Mouse (Mus musculus): ENCODE data around the gene Pmepa1. TPM values are rescaled to one million over a fixed set of nuclear protein-coding genes. Genes with fewer than 3 reads are reported as not detected.
A peak's percentile ranks its signal among the peaks of the same experiment; 100 is the strongest.

The Pmepa1 gene
- total RNA-seq, 2 experiments from 2014 or later: 54.8 to 55.5 TPM

- DNase-seq: no peak
These were observed 22.3 kb downstream of the Pmepa1 start for GRCm38 (mm10) chr2:173253761-173254662.

DNA sequence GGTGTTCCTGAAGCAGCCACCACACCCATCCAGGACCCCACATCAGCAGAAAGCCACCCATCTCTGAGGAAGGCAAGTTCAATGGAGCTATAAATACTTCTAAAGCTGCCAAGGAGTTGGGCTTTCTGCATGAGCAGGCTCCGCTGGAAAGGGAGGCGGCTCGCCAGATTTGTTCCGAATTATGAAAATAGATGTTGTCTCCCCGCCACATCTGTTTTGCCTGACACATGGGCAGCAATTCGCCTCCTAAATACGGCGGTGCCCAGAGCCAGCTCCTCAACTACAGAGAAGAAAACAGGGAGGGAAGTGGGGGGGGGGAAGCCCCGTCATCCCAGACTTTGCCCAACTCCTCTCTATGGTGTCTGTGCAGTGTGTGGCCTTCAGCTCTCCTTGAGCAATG, 24.7 kb downstream of the Pmepa1 start:
- DNase-seq: no peak

DNA sequence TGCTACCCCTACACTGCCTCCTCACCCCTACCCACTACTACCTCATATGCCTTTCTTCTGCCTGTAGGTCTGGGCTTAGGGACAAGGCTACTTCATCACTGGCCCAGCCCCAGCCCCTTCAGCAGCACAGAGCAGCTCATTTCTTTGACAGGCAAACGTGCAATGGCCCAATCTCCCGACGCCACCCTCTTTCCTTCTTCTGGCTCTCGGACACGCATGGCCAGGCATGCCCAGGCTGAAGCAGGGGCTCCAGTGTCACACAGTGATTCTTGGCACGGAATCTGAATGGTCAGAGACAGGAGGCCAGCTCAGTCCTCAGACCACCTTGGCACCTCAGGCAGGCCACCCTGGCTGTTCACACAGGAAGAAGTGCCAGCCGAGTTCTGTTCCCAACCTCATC, 25.2 kb downstream of the Pmepa1 start:
- no peak for DNase-seq

DNA sequence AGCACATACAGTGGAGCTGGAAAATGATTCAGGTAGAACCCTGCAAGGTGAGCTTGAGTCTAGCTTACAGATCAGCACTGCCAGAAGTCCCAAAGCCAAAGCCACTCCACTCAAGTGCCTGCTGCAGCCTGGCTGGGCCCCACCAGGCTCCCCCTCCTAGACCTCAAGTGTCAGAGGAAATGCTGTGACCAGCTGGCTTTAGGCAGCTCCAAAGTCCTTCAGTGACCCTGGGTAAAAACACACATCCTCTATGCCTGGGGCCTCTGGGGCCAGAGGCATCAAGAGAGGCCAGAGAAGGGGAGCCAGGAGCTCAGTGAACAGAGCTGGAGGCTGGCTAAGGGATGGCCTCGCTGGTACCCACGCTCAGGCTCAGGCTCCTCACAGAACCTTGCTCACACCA, 25.9 kb downstream of the Pmepa1 start:
- DNase-seq: no peak

GRCm38 (mm10) chr2:173249965-173250364, 26.4 kb downstream of the Pmepa1 start:
- no peak for DNase-seq

DNA sequence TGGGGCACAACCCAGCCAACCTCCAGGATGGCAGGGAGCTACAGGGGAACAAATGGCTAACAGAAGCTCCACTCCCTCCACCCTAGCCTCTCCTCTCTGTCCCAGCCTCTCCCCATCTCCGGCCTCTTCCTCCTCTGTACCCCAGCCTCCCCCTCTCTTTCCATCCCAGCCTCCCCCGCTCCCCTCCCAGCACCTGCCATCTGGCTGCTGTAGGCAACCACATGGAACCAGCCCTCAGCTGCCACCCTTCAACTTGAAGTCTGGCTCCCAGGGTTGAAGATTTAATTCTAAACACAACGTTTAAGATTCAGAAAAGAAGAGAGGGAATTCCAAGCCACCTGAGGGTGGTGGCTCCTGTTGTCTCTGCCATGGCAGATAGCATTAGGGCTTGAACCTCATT, 26.9 kb downstream of the Pmepa1 start:
- no peak for DNase-seq

DNA sequence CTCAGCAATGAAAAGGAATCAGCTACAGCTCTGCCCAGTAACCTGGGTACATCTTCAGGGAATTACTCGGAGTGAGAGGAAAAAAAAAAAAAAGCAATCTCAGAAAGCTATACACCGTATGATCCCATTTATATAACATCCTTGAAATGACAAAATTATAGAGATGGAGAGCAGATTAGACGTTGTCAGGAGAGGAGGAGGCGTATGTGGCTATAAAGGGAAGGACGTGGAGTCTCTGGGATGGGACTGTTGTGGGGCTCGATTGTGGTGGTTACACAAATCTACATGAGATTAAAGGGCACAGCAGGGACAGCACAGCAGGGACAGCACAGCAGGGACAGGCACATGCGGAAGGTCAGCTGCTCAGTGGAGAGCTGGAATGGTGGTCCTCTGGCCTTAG, 27.5 kb downstream of the Pmepa1 start:
- DNase-seq: no peak

DNA sequence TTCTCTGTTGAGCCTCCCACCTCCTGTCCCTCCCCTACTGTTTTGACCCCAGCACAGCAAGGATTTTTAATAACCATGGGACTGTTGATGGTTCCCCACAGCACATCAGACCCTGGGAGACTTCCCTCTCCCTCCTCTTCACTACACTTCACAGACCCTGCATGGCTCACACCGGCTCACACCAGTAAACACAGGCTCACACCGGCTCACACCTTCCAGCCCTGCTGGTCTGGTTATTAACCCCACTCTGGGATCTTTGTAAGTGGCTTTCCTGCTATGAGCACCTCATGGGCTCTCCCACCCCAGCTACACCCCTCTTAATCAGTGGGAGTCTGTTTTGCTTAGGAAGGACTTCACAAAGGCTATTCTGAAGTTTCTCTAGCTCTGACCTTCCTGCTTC, 28.4 kb downstream of the Pmepa1 start:
- no peak for DNase-seq

DNA sequence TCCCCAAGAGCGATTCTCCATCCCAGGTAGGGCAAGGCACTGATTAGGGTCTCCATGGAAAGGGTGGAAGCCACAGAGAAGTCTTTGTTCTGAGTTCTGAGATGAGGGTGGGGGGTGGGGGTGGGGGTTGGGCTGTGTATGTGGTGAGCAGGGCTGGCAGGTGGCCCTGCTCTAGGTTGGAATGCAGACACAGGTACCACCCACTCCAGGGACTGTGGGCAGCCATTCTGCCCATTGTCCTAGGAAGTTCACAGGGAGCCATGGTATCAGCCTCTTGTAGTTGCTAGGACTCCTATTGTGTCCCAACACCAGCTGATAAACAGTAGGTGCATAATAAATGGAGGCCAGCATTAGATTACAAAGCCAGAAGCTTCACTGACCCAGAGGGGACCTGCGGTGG, 29.1 kb downstream of the Pmepa1 start:
- no peak for DNase-seq

DNA sequence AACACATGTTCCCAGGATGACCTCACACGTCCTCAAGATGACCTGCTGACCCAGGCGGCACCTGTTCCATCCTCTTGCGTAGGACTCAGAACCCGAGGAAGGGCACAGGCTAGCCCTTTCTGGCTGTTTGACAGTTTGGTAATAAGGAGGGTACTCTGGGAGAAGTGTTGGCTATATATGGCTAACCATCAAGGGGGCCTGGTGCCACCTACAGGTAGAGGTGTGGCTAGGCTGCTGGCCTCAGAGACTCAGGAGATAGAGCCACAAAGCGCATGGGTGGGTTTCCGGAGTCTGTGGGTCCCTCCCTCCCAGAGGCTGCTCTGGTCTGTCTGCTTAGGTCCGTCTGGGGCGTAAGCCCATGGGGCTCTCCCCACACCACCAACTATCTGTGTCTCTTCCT, 29.6 kb downstream of the Pmepa1 start:
- no peak for DNase-seq

DNA sequence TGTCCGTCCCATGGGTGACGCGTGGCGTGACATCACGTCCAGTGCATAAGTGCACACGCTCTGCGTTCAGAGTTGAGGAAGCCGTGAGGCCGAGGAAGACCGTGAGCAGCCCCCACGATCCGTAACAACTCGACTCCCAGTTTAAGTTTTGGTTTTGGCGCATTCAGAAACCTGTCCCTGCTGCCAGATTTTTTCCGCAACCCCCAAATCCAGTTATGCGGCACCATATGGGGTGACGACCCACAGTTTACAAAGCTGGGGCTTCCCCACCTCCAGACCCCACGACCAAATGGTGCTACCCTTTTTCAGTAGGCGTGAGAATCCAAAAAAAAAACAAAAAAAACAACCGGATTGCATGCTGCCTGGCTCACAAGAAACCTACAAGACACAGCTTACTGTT, 31.1 kb downstream of the Pmepa1 start:
- DNase-seq: no peak

GRCm38 (mm10) chr2:173244108-173244507, 32.2 kb downstream of the Pmepa1 start:
- DNase-seq: no peak

GRCm38 (mm10) chr2:173243616-173244015, 32.7 kb downstream of the Pmepa1 start:
- DNase-seq: no peak

DNA sequence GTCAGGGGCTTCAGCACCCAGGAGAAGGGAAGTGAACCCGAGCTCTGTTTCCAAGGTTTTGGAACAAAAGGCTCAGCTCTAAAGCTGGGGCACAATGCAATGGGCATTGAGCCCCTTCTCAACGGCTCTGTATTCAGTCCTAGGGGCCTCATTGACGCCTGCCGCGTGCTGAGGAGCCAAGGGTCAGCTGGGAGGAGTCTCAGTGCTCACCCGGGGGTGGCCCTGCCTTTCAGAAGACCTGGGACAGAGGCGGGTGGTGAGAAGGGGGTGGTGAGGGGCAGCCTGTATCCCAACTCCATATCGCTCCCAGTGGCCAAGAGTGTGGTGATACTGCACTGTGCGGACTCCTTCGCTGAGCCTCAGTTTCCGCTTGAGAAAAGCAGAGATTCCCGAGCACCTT, 33.5 kb downstream of the Pmepa1 start:
- DNase-seq: no peak

- DNase-seq: no peak
These were observed 35.6 kb downstream of the Pmepa1 start for GRCm38 (mm10) chr2:173240738-173241137.

DNA sequence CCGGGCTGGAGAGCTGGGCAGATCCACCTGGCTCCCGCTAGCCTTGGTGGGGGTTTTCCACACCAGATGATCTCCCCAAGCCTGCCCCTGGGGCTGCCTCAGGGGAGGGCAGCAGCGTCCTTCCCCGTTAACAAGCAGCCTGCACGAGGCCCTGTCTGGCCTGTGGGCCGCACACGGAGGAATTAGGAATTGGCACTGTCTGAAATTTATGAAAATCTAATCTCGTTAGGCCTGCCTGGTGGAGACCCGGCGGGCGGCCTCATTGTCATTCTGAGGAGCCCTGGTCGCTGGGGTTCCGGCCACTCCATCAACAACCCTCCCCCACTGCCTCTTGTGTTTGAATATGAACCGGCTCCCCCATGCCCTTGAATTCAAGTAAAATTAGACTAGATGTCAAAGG, 37.8 kb downstream of the Pmepa1 start:
- no peak for DNase-seq

- DNase-seq: no peak
These were observed 40.6 kb downstream of the Pmepa1 start for GRCm38 (mm10) chr2:173235435-173236332.

GRCm38 (mm10) chr2:173232766-173233099, 43.6 kb downstream of the Pmepa1 start:
- DNase-seq: no peak

GRCm38 (mm10) chr2:173232065-173232765, 44.1 kb downstream of the Pmepa1 start:
- DNase-seq: no peak

DNA sequence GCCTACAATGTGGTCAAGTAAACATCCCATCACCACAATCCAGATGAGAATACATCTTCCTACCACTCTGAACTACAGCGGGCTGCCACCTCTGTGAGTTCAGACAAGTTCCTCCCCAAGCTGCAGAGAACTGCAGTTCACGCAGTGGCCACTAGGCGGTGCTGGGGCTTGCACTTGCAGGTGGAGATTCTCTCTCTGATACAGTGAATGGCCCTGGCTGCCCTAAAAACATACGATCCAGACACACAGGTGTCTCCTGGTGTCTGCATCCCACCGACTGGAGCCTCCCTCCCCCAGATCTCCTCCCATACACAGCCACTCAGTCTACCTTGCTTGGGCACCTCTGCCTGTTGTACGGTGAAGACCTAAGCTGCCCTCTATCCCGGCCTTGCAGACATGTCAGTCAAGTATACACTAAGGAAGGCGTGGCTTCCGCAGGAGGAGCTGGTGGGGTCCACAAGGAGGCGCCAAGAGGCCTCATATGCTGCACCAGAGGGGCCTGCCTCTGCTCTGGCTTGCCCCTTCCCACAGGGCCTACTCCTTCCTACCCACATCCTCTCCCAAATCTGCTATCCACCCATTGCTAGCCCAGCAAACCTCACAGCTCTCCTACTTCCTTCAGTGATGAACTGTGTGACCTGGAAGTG, 46.6 kb downstream of the Pmepa1 start:
- DNase-seq: peak; percentile 92

- no peak for DNase-seq
These were observed 47.8 kb downstream of the Pmepa1 start for GRCm38 (mm10) chr2:173228567-173228966.

DNA sequence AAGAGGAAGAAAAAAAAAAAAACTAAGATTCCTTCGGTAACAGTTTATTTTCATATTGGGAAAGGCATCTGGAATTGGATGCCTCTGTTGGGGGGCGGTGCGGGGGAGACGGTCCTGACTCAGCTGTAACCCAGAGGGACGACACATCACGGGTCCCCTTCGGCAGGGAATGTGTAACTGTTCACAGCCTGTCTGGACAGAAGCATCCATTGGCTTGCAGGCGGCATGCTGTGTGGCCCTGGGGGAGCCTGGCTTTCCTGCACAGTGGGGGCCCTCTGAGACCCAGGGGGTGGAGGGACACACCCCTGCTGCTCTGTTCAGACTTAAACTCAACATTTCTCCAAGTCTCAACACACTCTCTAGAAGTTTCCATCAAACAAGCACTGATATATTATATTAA, 49.5 kb downstream of the Pmepa1 start:
- DNase-seq: no peak

Measured in adrenal gland, postnatal 36 days (tissue).